Mouse (Mus musculus): ENCODE measurements around the gene Gsta3. TPM values are rescaled to one million over a fixed set of nuclear protein-coding genes. Genes with fewer than 3 reads are reported as not detected.
"Not testable (repeated sequence)": the region's sequence is repeated elsewhere in the genome, so short reads cannot be mapped to it uniquely, and the experiment has no call there.

The Gsta3 gene
- polyA plus RNA-seq, 1 experiment from 2014 or later, result 143 TPM

GRCm38 (mm10) chr1:21273091-21273490 lies 32.7 kb downstream of the Gsta3 start:
- Histone ChIP-seq H3K36me3 (replicated peaks; ENCODE audit: insufficient read depth, low read length) (no peaks in the 10 kb centered on the region), H3K9ac (replicated peaks) (no peak overlapping the region), H3K27me3 (ENCODE audit: insufficient read depth, low read length) (no peaks in the 10 kb centered on the region), H3K4me3 (ENCODE audit: low read depth, low read length) (no peak overlapping the region), H3K9me3 (ENCODE audit: low read length) (no peaks in the 10 kb centered on the region), H3K4me2 (ENCODE audit: low read depth, low read length) (no peak overlapping the region), H3K27ac (ENCODE audit: low read depth) (no peak overlapping the region), H3K4me1 (ENCODE audit: insufficient read depth) (no peaks in the 10 kb centered on the region)
- DNase-seq (no peak), ATAC-seq (no peak)
- WGBS (ENCODE audit: insufficient replicate concordance), result 87% methylated on average over 6 of the region's 6 CpGs
- TF ChIP-seq EP300 (IDR thresholded peaks at IDR 0.05; ENCODE audit: low read depth) (no peak), CTCF (IDR thresholded peaks at IDR 0.05; ENCODE audit: low read depth) (no peak)

- H3K36me3 ChIP-seq (replicated peaks; ENCODE audit: insufficient read depth, low read length), result no peaks in the 10 kb centered on the region
- TF ChIP-seq CTCF (IDR thresholded peaks at IDR 0.05; ENCODE audit: low read depth) (no peak), EP300 (IDR thresholded peaks at IDR 0.05; ENCODE audit: low read depth) (no peak)
- no peaks in the 10 kb centered on the region for H3K4me1 ChIP-seq (ENCODE audit: insufficient read depth)
- ATAC-seq, result no peak
- no peak overlapping the region for H3K27ac ChIP-seq (ENCODE audit: low read depth)
- no peak overlapping the region for H3K4me3 ChIP-seq (ENCODE audit: low read depth, low read length)
- 74% methylated on average over 2 of the region's 2 CpGs for WGBS (ENCODE audit: insufficient replicate concordance)
- no peaks in the 10 kb centered on the region for H3K27me3 ChIP-seq (ENCODE audit: insufficient read depth, low read length)
- H3K9me3 ChIP-seq (ENCODE audit: low read length), result no peaks in the 10 kb centered on the region
- no peak for DNase-seq
- H3K9ac ChIP-seq (replicated peaks), result no peak overlapping the region
- H3K4me2 ChIP-seq (ENCODE audit: low read depth, low read length), result no peak overlapping the region
Observed at GRCm38 (mm10) chr1:21274437-21275040, 34.1 kb downstream of the Gsta3 start.

- not testable (repeated sequence) for H3K4me1 ChIP-seq (ENCODE audit: insufficient read depth); DNase-seq; ATAC-seq; H3K27ac ChIP-seq (ENCODE audit: low read depth); H3K9ac ChIP-seq (replicated peaks); H3K9me3 ChIP-seq (ENCODE audit: low read length); H3K4me3 ChIP-seq (ENCODE audit: low read depth, low read length); H3K27me3 ChIP-seq (ENCODE audit: insufficient read depth, low read length); H3K4me2 ChIP-seq (ENCODE audit: low read depth, low read length); H3K36me3 ChIP-seq (replicated peaks; ENCODE audit: insufficient read depth, low read length)
- 72% methylated on average over 5 of the region's 5 CpGs for WGBS (ENCODE audit: insufficient replicate concordance)
Observed at GRCm38 (mm10) chr1:21275366-21275765, 35.0 kb downstream of the Gsta3 start.

GRCm38 (mm10) chr1:21276158-21276557 lies 35.8 kb downstream of the Gsta3 start:
- not testable (repeated sequence) for H3K27ac ChIP-seq (ENCODE audit: low read depth); H3K9ac ChIP-seq (replicated peaks); H3K4me3 ChIP-seq (ENCODE audit: low read depth, low read length); H3K4me1 ChIP-seq (ENCODE audit: insufficient read depth); H3K4me2 ChIP-seq (ENCODE audit: low read depth, low read length); H3K36me3 ChIP-seq (replicated peaks; ENCODE audit: insufficient read depth, low read length); DNase-seq; H3K27me3 ChIP-seq (ENCODE audit: insufficient read depth, low read length); ATAC-seq; H3K9me3 ChIP-seq (ENCODE audit: low read length)
- WGBS (ENCODE audit: insufficient replicate concordance), result 46% methylated on average over 1 of the region's 2 CpGs
- peak; percentile 34 for TF ChIP-seq CTCF (IDR thresholded peaks at IDR 0.05; ENCODE audit: low read depth)

GRCm38 (mm10) chr1:21280306-21280705 lies 39.9 kb downstream of the Gsta3 start:
- no peak for DNase-seq
- whole genome bisulfite sequencing (ENCODE audit: insufficient replicate concordance), result 81% methylated on average over 2 of the region's 2 CpGs
- H3K9ac ChIP-seq (replicated peaks), result no peak overlapping the region
- no peak for ATAC-seq
- no peak overlapping the region for H3K27ac ChIP-seq (ENCODE audit: low read depth)
- no peaks in the 10 kb centered on the region for H3K9me3 ChIP-seq (ENCODE audit: low read length)
- no peaks in the 10 kb centered on the region for H3K36me3 ChIP-seq (replicated peaks; ENCODE audit: insufficient read depth, low read length)
- no peaks in the 10 kb centered on the region for H3K4me1 ChIP-seq (ENCODE audit: insufficient read depth)
- TF ChIP-seq CTCF (IDR thresholded peaks at IDR 0.05; ENCODE audit: low read depth) (no peak), EP300 (IDR thresholded peaks at IDR 0.05; ENCODE audit: low read depth) (no peak)
- no peak overlapping the region for H3K4me3 ChIP-seq (ENCODE audit: low read depth, low read length)
- no peaks in the 10 kb centered on the region for H3K27me3 ChIP-seq (ENCODE audit: insufficient read depth, low read length)
- no peak overlapping the region for H3K4me2 ChIP-seq (ENCODE audit: low read depth, low read length)

- H3K4me2 ChIP-seq (ENCODE audit: low read depth, low read length); H3K36me3 ChIP-seq (replicated peaks; ENCODE audit: insufficient read depth, low read length); H3K4me3 ChIP-seq (ENCODE audit: low read depth, low read length); DNase-seq; ATAC-seq; H3K27me3 ChIP-seq (ENCODE audit: insufficient read depth, low read length); H3K4me1 ChIP-seq (ENCODE audit: insufficient read depth); H3K9ac ChIP-seq (replicated peaks); H3K27ac ChIP-seq (ENCODE audit: low read depth); H3K9me3 ChIP-seq (ENCODE audit: low read length): not testable (repeated sequence)
- WGBS (ENCODE audit: insufficient replicate concordance), result 84% methylated on average over 2 of the region's 2 CpGs
Observed at GRCm38 (mm10) chr1:21284644-21285043, 44.3 kb downstream of the Gsta3 start.

- H3K4me2 ChIP-seq (ENCODE audit: low read depth, low read length), result no peak overlapping the region
- H3K27me3 ChIP-seq (ENCODE audit: insufficient read depth, low read length), result no peaks in the 10 kb centered on the region
- no peak overlapping the region for H3K4me3 ChIP-seq (ENCODE audit: low read depth, low read length)
- no peak for ATAC-seq
- no peak overlapping the region for H3K27ac ChIP-seq (ENCODE audit: low read depth)
- no peak for TF ChIP-seq CTCF (IDR thresholded peaks at IDR 0.05; ENCODE audit: low read depth)
- no peak for TF ChIP-seq EP300 (IDR thresholded peaks at IDR 0.05; ENCODE audit: low read depth)
- no peak for DNase-seq
- no peak overlapping the region for H3K9ac ChIP-seq (replicated peaks)
- 80% methylated on average over 4 of the region's 4 CpGs for WGBS (ENCODE audit: insufficient replicate concordance)
- H3K9me3 ChIP-seq (ENCODE audit: low read length), result no peaks in the 10 kb centered on the region
- no peaks in the 10 kb centered on the region for H3K4me1 ChIP-seq (ENCODE audit: insufficient read depth)
- no peaks in the 10 kb centered on the region for H3K36me3 ChIP-seq (replicated peaks; ENCODE audit: insufficient read depth, low read length)
Observed at GRCm38 (mm10) chr1:21291394-21291793, 51.0 kb downstream of the Gsta3 start.

Data from liver, postnatal 0 days (tissue).